Mouse (Mus musculus): ENCODE results near the gene Atp5d. TPM values are rescaled to one million over a fixed set of nuclear protein-coding genes. Genes with fewer than 3 reads are reported as not detected.

Gene Atp5d
- 84.2 TPM for polyA plus RNA-seq (2015; fragmentation: Illumina TruSeq; extraction: RNeasy Lipid Tissue Mini Kit (QIAGEN cat#74804); ENCODE audit: insufficient read depth, low read depth, low replicate concordance)

GRCm38 (mm10) chr10:80138553-80139438 is at the start of gene Atp5d:
TSS of gene Atp5d (plus strand) at chr10:80138632.

GRCm38 (mm10) chr10:80105460-80105859 is 33.0 kb upstream of the Atp5d start, which contains the start of gene Sbno2:
TSS of gene Sbno2 (minus strand) at chr10:80105571.

GRCm38 (mm10) chr10:80115290-80115943 is 23.0 kb upstream of the Atp5d start, which contains the start of gene Stk11:
TSS of gene Stk11 (plus strand) at chr10:80115803.

GRCm38 (mm10) chr10:80140666-80141035 is 2.2 kb downstream of the Atp5d start, which contains the start of gene Cbarp:
TSS of gene Cbarp (minus strand) at chr10:80140835.

GRCm38 (mm10) chr10:80147719-80148601 is 9.5 kb downstream of the Atp5d start, which contains the start of gene Midn:
TSS of gene Midn (plus strand) at chr10:80148272.

GRCm38 (mm10) chr10:80165392-80166128 is 27.1 kb downstream of the Atp5d start, which contains the start of gene Cirbp:
TSS of gene Cirbp (plus strand) at chr10:80165985.

GRCm38 (mm10) chr10:80172527-80173292 is 34.3 kb downstream of the Atp5d start, which contains the start of gene 1600002K03Rik:
TSS of gene 1600002K03Rik (plus strand) at chr10:80172944.

GRCm38 (mm10) chr10:80179068-80180051 is 40.9 kb downstream of the Atp5d start, which contains the start of gene Efna2:
TSS of gene Efna2 (plus strand) at chr10:80179482.

Other genes starting within 250 kb of the Atp5d start
- gene Cfd, start 247.8 kb upstream of the Atp5d start, polyA plus RNA-seq (2015; fragmentation: Illumina TruSeq; extraction: RNeasy Lipid Tissue Mini Kit (QIAGEN cat#74804); ENCODE audit: insufficient read depth, low read depth, low replicate concordance): 168 TPM
- 4.0 TPM for gene Med16, start 229.7 kb upstream of the Atp5d start, polyA plus RNA-seq (2015; fragmentation: Illumina TruSeq; extraction: RNeasy Lipid Tissue Mini Kit (QIAGEN cat#74804); ENCODE audit: insufficient read depth, low read depth, low replicate concordance)
- not detected for gene Gm26602, start 227.8 kb upstream of the Atp5d start, polyA plus RNA-seq (2015; fragmentation: Illumina TruSeq; extraction: RNeasy Lipid Tissue Mini Kit (QIAGEN cat#74804); ENCODE audit: insufficient read depth, low read depth, low replicate concordance)
- not detected for gene Kiss1r, start 221.7 kb upstream of the Atp5d start, polyA plus RNA-seq (2015; fragmentation: Illumina TruSeq; extraction: RNeasy Lipid Tissue Mini Kit (QIAGEN cat#74804); ENCODE audit: insufficient read depth, low read depth, low replicate concordance)
- gene R3hdm4, start 217.4 kb upstream of the Atp5d start, polyA plus RNA-seq (2015; fragmentation: Illumina TruSeq; extraction: RNeasy Lipid Tissue Mini Kit (QIAGEN cat#74804); ENCODE audit: insufficient read depth, low read depth, low replicate concordance): 19.0 TPM
- 1.0 TPM for gene Arid3a, start 211.6 kb upstream of the Atp5d start, polyA plus RNA-seq (2015; fragmentation: Illumina TruSeq; extraction: RNeasy Lipid Tissue Mini Kit (QIAGEN cat#74804); ENCODE audit: insufficient read depth, low read depth, low replicate concordance)
- gene Wdr18, start 178.5 kb upstream of the Atp5d start, polyA plus RNA-seq (2015; fragmentation: Illumina TruSeq; extraction: RNeasy Lipid Tissue Mini Kit (QIAGEN cat#74804); ENCODE audit: insufficient read depth, low read depth, low replicate concordance): 6.9 TPM
- gene Grin3b, start 167.9 kb upstream of the Atp5d start, polyA plus RNA-seq (2015; fragmentation: Illumina TruSeq; extraction: RNeasy Lipid Tissue Mini Kit (QIAGEN cat#74804); ENCODE audit: insufficient read depth, low read depth, low replicate concordance): not detected
- 36.8 TPM for gene Tmem259, start 154.3 kb upstream of the Atp5d start, polyA plus RNA-seq (2015; fragmentation: Illumina TruSeq; extraction: RNeasy Lipid Tissue Mini Kit (QIAGEN cat#74804); ENCODE audit: insufficient read depth, low read depth, low replicate concordance)
- gene Cnn2, start 150.0 kb upstream of the Atp5d start, polyA plus RNA-seq (2015; fragmentation: Illumina TruSeq; extraction: RNeasy Lipid Tissue Mini Kit (QIAGEN cat#74804); ENCODE audit: insufficient read depth, low read depth, low replicate concordance): 13.6 TPM
- 6.0 TPM for gene Abca7, start 142.1 kb upstream of the Atp5d start, polyA plus RNA-seq (2015; fragmentation: Illumina TruSeq; extraction: RNeasy Lipid Tissue Mini Kit (QIAGEN cat#74804); ENCODE audit: insufficient read depth, low read depth, low replicate concordance)
- 4.5 TPM for gene Arhgap45, start 122.0 kb upstream of the Atp5d start, polyA plus RNA-seq (2015; fragmentation: Illumina TruSeq; extraction: RNeasy Lipid Tissue Mini Kit (QIAGEN cat#74804); ENCODE audit: insufficient read depth, low read depth, low replicate concordance)
- gene Polr2e, start 98.8 kb upstream of the Atp5d start, polyA plus RNA-seq (2015; fragmentation: Illumina TruSeq; extraction: RNeasy Lipid Tissue Mini Kit (QIAGEN cat#74804); ENCODE audit: insufficient read depth, low read depth, low replicate concordance): 33.6 TPM
- 266 TPM for gene Gpx4, start 91.5 kb upstream of the Atp5d start, polyA plus RNA-seq (2015; fragmentation: Illumina TruSeq; extraction: RNeasy Lipid Tissue Mini Kit (QIAGEN cat#74804); ENCODE audit: insufficient read depth, low read depth, low replicate concordance)
- gene Sbno2, start 33.1 kb upstream of the Atp5d start, polyA plus RNA-seq (2015; fragmentation: Illumina TruSeq; extraction: RNeasy Lipid Tissue Mini Kit (QIAGEN cat#74804); ENCODE audit: insufficient read depth, low read depth, low replicate concordance): 6.5 TPM
- gene Stk11, start 22.8 kb upstream of the Atp5d start, polyA plus RNA-seq (2015; fragmentation: Illumina TruSeq; extraction: RNeasy Lipid Tissue Mini Kit (QIAGEN cat#74804); ENCODE audit: insufficient read depth, low read depth, low replicate concordance): 77.4 TPM
- gene Cbarp, start 2.2 kb downstream of the Atp5d start, polyA plus RNA-seq (2015; fragmentation: Illumina TruSeq; extraction: RNeasy Lipid Tissue Mini Kit (QIAGEN cat#74804); ENCODE audit: insufficient read depth, low read depth, low replicate concordance): 5.9 TPM
- gene Midn, start 9.6 kb downstream of the Atp5d start, polyA plus RNA-seq (2015; fragmentation: Illumina TruSeq; extraction: RNeasy Lipid Tissue Mini Kit (QIAGEN cat#74804); ENCODE audit: insufficient read depth, low read depth, low replicate concordance): 10.8 TPM
- 33.4 TPM for gene Cirbp, start 27.4 kb downstream of the Atp5d start, polyA plus RNA-seq (2015; fragmentation: Illumina TruSeq; extraction: RNeasy Lipid Tissue Mini Kit (QIAGEN cat#74804); ENCODE audit: insufficient read depth, low read depth, low replicate concordance)
- gene 1600002K03Rik, start 34.3 kb downstream of the Atp5d start, polyA plus RNA-seq (2015; fragmentation: Illumina TruSeq; extraction: RNeasy Lipid Tissue Mini Kit (QIAGEN cat#74804); ENCODE audit: insufficient read depth, low read depth, low replicate concordance): 7.2 TPM
- gene Efna2, start 40.9 kb downstream of the Atp5d start, polyA plus RNA-seq (2015; fragmentation: Illumina TruSeq; extraction: RNeasy Lipid Tissue Mini Kit (QIAGEN cat#74804); ENCODE audit: insufficient read depth, low read depth, low replicate concordance): 0.50 TPM
- 16.2 TPM for gene Mum1, start 87.8 kb downstream of the Atp5d start, polyA plus RNA-seq (2015; fragmentation: Illumina TruSeq; extraction: RNeasy Lipid Tissue Mini Kit (QIAGEN cat#74804); ENCODE audit: insufficient read depth, low read depth, low replicate concordance)
- gene Ndufs7, start 110.5 kb downstream of the Atp5d start, polyA plus RNA-seq (2015; fragmentation: Illumina TruSeq; extraction: RNeasy Lipid Tissue Mini Kit (QIAGEN cat#74804); ENCODE audit: insufficient read depth, low read depth, low replicate concordance): 67.2 TPM
- 101 TPM for gene Gamt, start 122.4 kb downstream of the Atp5d start, polyA plus RNA-seq (2015; fragmentation: Illumina TruSeq; extraction: RNeasy Lipid Tissue Mini Kit (QIAGEN cat#74804); ENCODE audit: insufficient read depth, low read depth, low replicate concordance)
- 25.5 TPM for gene Dazap1, start 122.9 kb downstream of the Atp5d start, polyA plus RNA-seq (2015; fragmentation: Illumina TruSeq; extraction: RNeasy Lipid Tissue Mini Kit (QIAGEN cat#74804); ENCODE audit: insufficient read depth, low read depth, low replicate concordance)
- gene Rps15, start 153.8 kb downstream of the Atp5d start, polyA plus RNA-seq (2015; fragmentation: Illumina TruSeq; extraction: RNeasy Lipid Tissue Mini Kit (QIAGEN cat#74804); ENCODE audit: insufficient read depth, low read depth, low replicate concordance): 1,054 TPM
- gene Apc2, start 157.3 kb downstream of the Atp5d start, polyA plus RNA-seq (2015; fragmentation: Illumina TruSeq; extraction: RNeasy Lipid Tissue Mini Kit (QIAGEN cat#74804); ENCODE audit: insufficient read depth, low read depth, low replicate concordance): 0.26 TPM
- 7.9 TPM for gene 2310011J03Rik, start 181.9 kb downstream of the Atp5d start, polyA plus RNA-seq (2015; fragmentation: Illumina TruSeq; extraction: RNeasy Lipid Tissue Mini Kit (QIAGEN cat#74804); ENCODE audit: insufficient read depth, low read depth, low replicate concordance)
- gene Pcsk4, start 190.9 kb downstream of the Atp5d start, polyA plus RNA-seq (2015; fragmentation: Illumina TruSeq; extraction: RNeasy Lipid Tissue Mini Kit (QIAGEN cat#74804); ENCODE audit: insufficient read depth, low read depth, low replicate concordance): 7.0 TPM
- 6.4 TPM for gene Reep6, start 191.3 kb downstream of the Atp5d start, polyA plus RNA-seq (2015; fragmentation: Illumina TruSeq; extraction: RNeasy Lipid Tissue Mini Kit (QIAGEN cat#74804); ENCODE audit: insufficient read depth, low read depth, low replicate concordance)
- gene Adamtsl5, start 209.8 kb downstream of the Atp5d start, polyA plus RNA-seq (2015; fragmentation: Illumina TruSeq; extraction: RNeasy Lipid Tissue Mini Kit (QIAGEN cat#74804); ENCODE audit: insufficient read depth, low read depth, low replicate concordance): 5.9 TPM
- 0.61 TPM for gene Plk5, start 217.8 kb downstream of the Atp5d start, polyA plus RNA-seq (2015; fragmentation: Illumina TruSeq; extraction: RNeasy Lipid Tissue Mini Kit (QIAGEN cat#74804); ENCODE audit: insufficient read depth, low read depth, low replicate concordance)
- gene Mex3d, start 249.0 kb downstream of the Atp5d start, polyA plus RNA-seq (2015; fragmentation: Illumina TruSeq; extraction: RNeasy Lipid Tissue Mini Kit (QIAGEN cat#74804); ENCODE audit: insufficient read depth, low read depth, low replicate concordance): 1.3 TPM

All from pancreas, adult 10 weeks (tissue).